Comparison of ENCODE assay signal across 8 mouse cellular contexts in genomic region chr11:53301167-53301515, GRCm38 (mm10). TPM values are rescaled to one million over a fixed set of nuclear protein-coding genes. Genes with fewer than 3 reads are reported as not detected.
DNase-seq lines count a peak whose midpoint lies in the region; ATAC-seq and TF ChIP-seq lines count a peak whose summit lies in the region.

No protein-coding gene starts in this region.

- no peak for TF ChIP-seq EP300 in heart, adult 2 months (IDR thresholded peaks at IDR 0.05; ENCODE audit: insufficient read depth, low read depth, low read length)

- peak overlapping the region; percentile 93 for H3K27ac ChIP-seq in heart, adult 2 months
- H3K27ac ChIP-seq in ES-E14 (ENCODE audit: insufficient read depth, low read depth, low read length, poor library complexity, severe bottlenecking) = peak overlapping the region; percentile 89
- peak overlapping the region; percentile 95 for H3K27ac ChIP-seq in hindbrain, embryonic 13.5 days

- 43% methylated on average over 9 of the region's 9 CpGs for WGBS in heart, adult 2 months
- 66% methylated on average over 9 of the region's 9 CpGs for WGBS in hindbrain, embryonic 13.5 days

- peaks cover 8% of the 10 kb centered on the region for H3K4me1 ChIP-seq in heart, adult 2 months (ENCODE audit: control insufficient read depth, insufficient read depth, low read length)
- H3K4me1 ChIP-seq in ES-E14 (ENCODE audit: control insufficient read depth in 2 of 2, insufficient read depth in 2 of 2, low read length in 2 of 2, poor library complexity in 1 of 2) = peaks cover 4% of the 10 kb centered on the region in 2 experiments; a peak in 2 of 4 replicates
- H3K4me1 ChIP-seq in hindbrain, embryonic 13.5 days (replicated peaks) = peaks cover 35% of the 10 kb centered on the region

- H3K27me3 ChIP-seq in heart, adult 2 months (ENCODE audit: control insufficient read depth, insufficient read depth, low read length) = no peaks in the 10 kb centered on the region
- H3K27me3 ChIP-seq in hindbrain, embryonic 13.5 days = no peaks in the 10 kb centered on the region

- H3K4me2 ChIP-seq in hindbrain, embryonic 13.5 days = peak overlapping the region; percentile 75

- peaks cover 2% of the 10 kb centered on the region for H3K79me2 ChIP-seq in heart, adult 2 months (replicated peaks; ENCODE audit: control insufficient read depth, insufficient read depth, low read length)

- in situ Hi-C loops in ES-E14 (cut with MboI; ENCODE audit: low sequenced_read_pairs in 2 of 2, unreplicated experiment in 2 of 2) = no loop called here

- ATAC-seq in hindbrain, embryonic 13.5 days (ENCODE audit: low FRiP score) = no peak
- peak; percentile 1; the same call in 1 of the 2 replicates for ATAC-seq in megakaryocyte, adult 5-6 weeks (ENCODE audit: poor library complexity, severe bottlenecking)

- no peak for TF ChIP-seq POLR2A in heart, adult 2 months (IDR thresholded peaks at IDR 0.05; ENCODE audit: insufficient read depth, low read depth, low read length)

- peak overlapping the region; percentile 74 for H3K4me3 ChIP-seq in heart, adult 2 months
- peak overlapping the region; percentile 58 to 90 for H3K4me3 ChIP-seq in ES-E14 (ENCODE audit: insufficient read depth in 1 of 2, low read depth in 1 of 2, low read length in 2 of 2, poor library complexity in 1 of 2, severe bottlenecking in 1 of 2)
- peak overlapping the region; percentile 98 for H3K4me3 ChIP-seq in hindbrain, embryonic 13.5 days

- no peak for DNase-seq in heart, adult 2 months
- DNase-seq in heart, postnatal 25 days (ENCODE audit: low spot score) = no peak
- no peak for DNase-seq in ES-E14 (ENCODE audit: low read depth, low spot score)
- no peak for DNase-seq in adrenal gland, adult 2 months
- DNase-seq in cerebellum, adult 11-12 months = no peak
- no peak for DNase-seq in left cerebral cortex, adult 11 months (ENCODE audit: low spot score)

- no peaks in the 10 kb centered on the region for H3K9me3 ChIP-seq in ES-E14 (ENCODE audit: control insufficient read depth, insufficient read depth, low read depth, low read length)
- H3K9me3 ChIP-seq in hindbrain, embryonic 13.5 days = no peaks in the 10 kb centered on the region

- peaks cover 25% of the 10 kb centered on the region for H3K36me3 ChIP-seq in heart, adult 2 months (ENCODE audit: control insufficient read depth, insufficient read depth, low read length)
- peaks cover 12% of the 10 kb centered on the region for H3K36me3 ChIP-seq in ES-E14 (ENCODE audit: control insufficient read depth, insufficient read depth, low read length, poor library complexity, severe bottlenecking)
- no peaks in the 10 kb centered on the region for H3K36me3 ChIP-seq in hindbrain, embryonic 13.5 days

- H3K9ac ChIP-seq in heart, adult 2 months (ENCODE audit: low read depth, low read length) = peak overlapping the region; percentile 70
- H3K9ac ChIP-seq in ES-E14 (ENCODE audit: insufficient read depth, low read depth, low read length, poor library complexity, severe bottlenecking) = peak overlapping the region; percentile 82
- peak overlapping the region; percentile 69 for H3K9ac ChIP-seq in hindbrain, embryonic 13.5 days

- intact Hi-C loops in heart, adult 2 months (cut with DNase I) = no loop called here
- intact Hi-C loops in heart, postnatal 25 days (cut with DNase I) = loop anchor here (2.0 kb wide), 1 partner anchor 24 kb away; the partner anchor contains the start of gene Zcchc10

- no peak for TF ChIP-seq CTCF in heart, adult 2 months (IDR thresholded peaks at IDR 0.05)

TF ChIP-seq in ES-E14, 5 proteins besides CTCF, POLR2A, EP300 and RAD21:
- no peak for TF ChIP-seq HCFC1 (IDR thresholded peaks at IDR 0.05; ENCODE audit: borderline replicate concordance, insufficient read depth, low read length)
- TF ChIP-seq MAFK (IDR thresholded peaks at IDR 0.05; ENCODE audit: insufficient read depth, low read depth, low read length) = no peak
- no peak for TF ChIP-seq ZC3H11A (IDR thresholded peaks at IDR 0.05; ENCODE audit: borderline replicate concordance, low read depth, low read length)
- TF ChIP-seq ZNF384 (IDR thresholded peaks at IDR 0.05; ENCODE audit: low read depth, low read length) = no peak
- TF ChIP-seq CHD2 (IDR thresholded peaks at IDR 0.05; ENCODE audit: low read depth, low read length) = no peak

RNA-seq across cellular contexts. Expression of gene Hspa4, which starts 0.9 kb away (rescaled TPM):
- 100 to 1,000 TPM; 109 to 126 TPM for total RNA-seq in heart, adult 2 months (2021)
- polyA plus RNA-seq in heart, adult 2 months (2012; rRNA removed) = 19.2 and 39.7 TPM in 2 replicates
- total RNA-seq in heart, postnatal 25 days (2021) = 100 to 1,000 TPM; 124 to 135 TPM
- total RNA-seq in ES-E14 (2012; rRNA removed) = 182 and 280 TPM in 2 replicates
- polyA plus RNA-seq in hindbrain, embryonic 13.5 days (2015; fragmentation: Nextera tagmentation; extraction: Ambion mirVana) = 51.5 and 52.8 TPM in 2 replicates
- 84.8 and 87.0 TPM in 2 replicates for total RNA-seq in megakaryocyte, adult 5-6 weeks (2015)
- 313 and 322 TPM in 2 replicates for total RNA-seq in megakaryocyte, adult 5-6 weeks (2017)
- total RNA-seq in adrenal gland, adult 2 months (2021) = 100 to 1,000 TPM; 194 to 257 TPM
- 54.0 and 57.0 TPM in 2 replicates for polyA plus RNA-seq in adrenal gland, adult 2 months (2012; rRNA removed)

RNA-seq across cellular contexts. Expression of gene Zcchc10, which starts 23.3 kb away (rescaled TPM):
- total RNA-seq in heart, adult 2 months (2021) = 1 to 10 TPM; 5.9 to 7.9 TPM
- polyA plus RNA-seq in heart, adult 2 months (2012; rRNA removed) = 3.8 and 4.1 TPM in 2 replicates
- total RNA-seq in heart, postnatal 25 days (2021) = 1 to 10 TPM; 6.1 to 7.9 TPM
- 8.4 and 12.9 TPM in 2 replicates for total RNA-seq in ES-E14 (2012; rRNA removed)
- polyA plus RNA-seq in hindbrain, embryonic 13.5 days (2015; fragmentation: Nextera tagmentation; extraction: Ambion mirVana) = 16.1 and 17.8 TPM in 2 replicates
- 14.2 and 19.0 TPM in 2 replicates for total RNA-seq in megakaryocyte, adult 5-6 weeks (2015)
- total RNA-seq in megakaryocyte, adult 5-6 weeks (2017) = 1.9 and 3.2 TPM in 2 replicates
- 10 to 100 TPM in 1 of 2 experiments, 1 to 10 TPM in 1; 8.8 to 10.1 TPM for total RNA-seq in adrenal gland, adult 2 months (2021)
- 7.1 and 7.6 TPM in 2 replicates for polyA plus RNA-seq in adrenal gland, adult 2 months (2012; rRNA removed)

RNA-seq across cellular contexts. Expression of gene Aff4, which starts 49.5 kb away (rescaled TPM):
- 10 to 100 TPM; 77.3 to 80.0 TPM for total RNA-seq in heart, adult 2 months (2021)
- polyA plus RNA-seq in heart, adult 2 months (2012; rRNA removed) = 13.7 and 29.5 TPM in 2 replicates
- 10 to 100 TPM; 84.5 to 91.1 TPM for total RNA-seq in heart, postnatal 25 days (2021)
- total RNA-seq in ES-E14 (2012; rRNA removed) = 82.2 and 97.2 TPM in 2 replicates
- polyA plus RNA-seq in hindbrain, embryonic 13.5 days (2015; fragmentation: Nextera tagmentation; extraction: Ambion mirVana) = 71.5 and 73.4 TPM in 2 replicates
- total RNA-seq in megakaryocyte, adult 5-6 weeks (2015) = 59.1 and 62.0 TPM in 2 replicates
- total RNA-seq in megakaryocyte, adult 5-6 weeks (2017) = 38.3 and 38.4 TPM in 2 replicates
- total RNA-seq in adrenal gland, adult 2 months (2021) = 100 to 1,000 TPM; 145 to 306 TPM
- polyA plus RNA-seq in adrenal gland, adult 2 months (2012; rRNA removed) = 6.3 and 8.7 TPM in 2 replicates
